10 mouse cellular contexts compared by ENCODE assay signal in genomic region chr9:108855335-108855734, GRCm38 (mm10). TPM values are rescaled to one million over a fixed set of nuclear protein-coding genes. Genes with fewer than 3 reads are reported as not detected.
DNase-seq lines count a peak whose midpoint lies in the region; ATAC-seq and TF ChIP-seq lines count a peak whose summit lies in the region.
"Had no signal": no experiment of that assay in that cellular context is flagged by ENCODE, and none has a peak within 500 bp of the region (broad histone marks: within the 10 kb centered on the region; RNA-seq: fewer than 3 reads in every experiment).

No protein-coding gene starts in this region.

- H3K9ac ChIP-seq in forebrain, postnatal 0 days: no peak overlapping the region
- no peak overlapping the region for H3K9ac ChIP-seq in liver, embryonic 16.5 days (ENCODE audit: low read depth, low read length)

- no peak for TF ChIP-seq CTCF in forebrain, postnatal 0 days (IDR thresholded peaks at IDR 0.05; ENCODE audit: low read depth)

- H3K4me2 ChIP-seq in forebrain, postnatal 0 days (ENCODE audit: low read depth): no peak overlapping the region
- H3K4me2 ChIP-seq in liver, embryonic 16.5 days (ENCODE audit: low read depth, low read length): no peak overlapping the region

- no peak overlapping the region for H3K27ac ChIP-seq in forebrain, embryonic 10.5 days
- no peak overlapping the region for H3K27ac ChIP-seq in forebrain, postnatal 0 days (ENCODE audit: low read depth, low read length)
- no peak overlapping the region for H3K27ac ChIP-seq in embryonic facial prominence, embryonic 10.5 days (replicated peaks)
- H3K27ac ChIP-seq in liver, embryonic 16.5 days (ENCODE audit: low read length): peak overlapping the region; percentile 80

- peaks cover 35% of the 10 kb centered on the region for H3K36me3 ChIP-seq in forebrain, embryonic 10.5 days (replicated peaks)
- H3K36me3 ChIP-seq in forebrain, postnatal 0 days (ENCODE audit: insufficient read depth): peaks cover 43% of the 10 kb centered on the region
- H3K36me3 ChIP-seq in embryonic facial prominence, embryonic 10.5 days (replicated peaks): peaks cover 42% of the 10 kb centered on the region
- no peaks in the 10 kb centered on the region for H3K36me3 ChIP-seq in liver, embryonic 16.5 days (ENCODE audit: control insufficient read depth, insufficient read depth)

- no peaks in the 10 kb centered on the region for H3K9me3 ChIP-seq in forebrain, embryonic 10.5 days
- H3K9me3 ChIP-seq in forebrain, postnatal 0 days (ENCODE audit: low read length): no peaks in the 10 kb centered on the region
- no peaks in the 10 kb centered on the region for H3K9me3 ChIP-seq in embryonic facial prominence, embryonic 10.5 days
- no peaks in the 10 kb centered on the region for H3K9me3 ChIP-seq in liver, embryonic 16.5 days (replicated peaks; ENCODE audit: control insufficient read depth, low read length)

- H3K4me3 ChIP-seq in forebrain, embryonic 10.5 days: peak overlapping the region; percentile 78
- H3K4me3 ChIP-seq in forebrain, postnatal 0 days (ENCODE audit: low read depth, low read length): no peak overlapping the region
- peak overlapping the region; percentile 82 for H3K4me3 ChIP-seq in embryonic facial prominence, embryonic 10.5 days
- H3K4me3 ChIP-seq in liver, embryonic 16.5 days (ENCODE audit: low read depth, low read length): no peak overlapping the region

- no peak for ATAC-seq in forebrain, postnatal 0 days
- ATAC-seq in liver, embryonic 16.5 days (ENCODE audit: low read depth): no peak

- DNase-seq in forebrain, embryonic 10.5 days (ENCODE audit: extremely low spot score, low spot score): no peak
- no peak for DNase-seq in forebrain, postnatal 0 days
- DNase-seq in embryonic facial prominence, embryonic 10.5 days (ENCODE audit: low spot score): no peak
- peak; percentile 35 for DNase-seq in kidney, adult 18-20 months
- no peak for DNase-seq in ovary, postnatal 14 days (ENCODE audit: low spot score)
- no peak for DNase-seq in adrenal gland, adult 8-10 months
- no peak for DNase-seq in thymus, postnatal 4 days
- DNase-seq: lung, postnatal 10 days; spleen, adult 18-20 months had no signal

- H3K27me3 ChIP-seq in forebrain, embryonic 10.5 days (ENCODE audit: poor library complexity, severe bottlenecking): peaks cover 18% of the 10 kb centered on the region
- H3K27me3 ChIP-seq in forebrain, postnatal 0 days (ENCODE audit: insufficient read depth, low read length): no peaks in the 10 kb centered on the region
- H3K27me3 ChIP-seq in embryonic facial prominence, embryonic 10.5 days (replicated peaks; ENCODE audit: low read depth, poor library complexity, severe bottlenecking): peaks cover 8% of the 10 kb centered on the region; the same call in 1 of the 2 replicates
- H3K27me3 ChIP-seq in liver, embryonic 16.5 days (ENCODE audit: control insufficient read depth, insufficient read depth, low read depth, low read length): no peaks in the 10 kb centered on the region

- WGBS in forebrain, embryonic 10.5 days: 56% methylated on average over 5 of the region's 5 CpGs
- 64% methylated on average over 5 of the region's 5 CpGs for WGBS in forebrain, postnatal 0 days
- 52% methylated on average over 5 of the region's 5 CpGs for WGBS in embryonic facial prominence, embryonic 10.5 days
- WGBS in liver, embryonic 16.5 days (ENCODE audit: insufficient replicate concordance): 63% methylated on average over 5 of the region's 5 CpGs

- peaks cover 36% of the 10 kb centered on the region for H3K4me1 ChIP-seq in forebrain, embryonic 10.5 days
- H3K4me1 ChIP-seq in forebrain, postnatal 0 days (ENCODE audit: insufficient read depth): 0 out of 2 replicates have a peak, but pooled peaks cover 3% of the 10 kb centered on the region
- H3K4me1 ChIP-seq in embryonic facial prominence, embryonic 10.5 days: peaks cover 33% of the 10 kb centered on the region
- peaks cover 15% of the 10 kb centered on the region for H3K4me1 ChIP-seq in liver, embryonic 16.5 days (ENCODE audit: control insufficient read depth, low read depth, low read length)

RNA-seq across cellular contexts. Expression of gene Slc26a6, which starts 2.3 kb away (rescaled TPM):
- 11.5 and 11.6 TPM in 2 replicates for polyA plus RNA-seq in forebrain, embryonic 10.5 days (2016; fragmentation: Nextera tagmentation; extraction: Ambion mirVana)
- 19.4 and 29.6 TPM in 2 replicates for total RNA-seq in forebrain, postnatal 0 days (2014; rRNA removed)
- polyA plus RNA-seq in forebrain, postnatal 0 days (2015; fragmentation: Nextera tagmentation; extraction: Ambion mirVana): 15.9 and 18.0 TPM in 2 replicates
- 13.3 and 14.0 TPM in 2 replicates for polyA plus RNA-seq in embryonic facial prominence, embryonic 10.5 days (2016; fragmentation: Nextera tagmentation; extraction: Ambion mirVana)
- 4.8 and 4.9 TPM in 2 replicates for polyA plus RNA-seq in liver, embryonic 16.5 days (2015; fragmentation: Nextera tagmentation; extraction: Ambion mirVana)
- total RNA-seq in adrenal gland, adult 8-10 months (2022): 10 to 100 TPM in 3 of 4 experiments, 1 to 10 TPM in 1; 8.4 to 14.4 (median 12.3) TPM

RNA-seq across cellular contexts. Expression of gene Celsr3, which starts 29.2 kb away (rescaled TPM):
- polyA plus RNA-seq in forebrain, embryonic 10.5 days (2016; fragmentation: Nextera tagmentation; extraction: Ambion mirVana): 1.5 and 2.1 TPM in 2 replicates
- 43.0 and 52.2 TPM in 2 replicates for total RNA-seq in forebrain, postnatal 0 days (2014; rRNA removed)
- polyA plus RNA-seq in forebrain, postnatal 0 days (2015; fragmentation: Nextera tagmentation; extraction: Ambion mirVana): 3.9 and 6.8 TPM in 2 replicates
- polyA plus RNA-seq in embryonic facial prominence, embryonic 10.5 days (2016; fragmentation: Nextera tagmentation; extraction: Ambion mirVana): 1.6 and 1.7 TPM in 2 replicates
- polyA plus RNA-seq in liver, embryonic 16.5 days (2015; fragmentation: Nextera tagmentation; extraction: Ambion mirVana): 0.16 and 0.22 TPM in 2 replicates
- 1 to 10 TPM; 3.0 to 8.6 (median 7.9) TPM for total RNA-seq in adrenal gland, adult 8-10 months (2022)

RNA-seq across cellular contexts. Expression of gene Nckipsd, which starts 47.2 kb away (rescaled TPM):
- 14.1 and 18.8 TPM in 2 replicates for polyA plus RNA-seq in forebrain, embryonic 10.5 days (2016; fragmentation: Nextera tagmentation; extraction: Ambion mirVana)
- total RNA-seq in forebrain, postnatal 0 days (2014; rRNA removed): 27.4 and 27.6 TPM in 2 replicates
- 18.6 and 24.5 TPM in 2 replicates for polyA plus RNA-seq in forebrain, postnatal 0 days (2015; fragmentation: Nextera tagmentation; extraction: Ambion mirVana)
- 14.8 and 15.0 TPM in 2 replicates for polyA plus RNA-seq in embryonic facial prominence, embryonic 10.5 days (2016; fragmentation: Nextera tagmentation; extraction: Ambion mirVana)
- polyA plus RNA-seq in liver, embryonic 16.5 days (2015; fragmentation: Nextera tagmentation; extraction: Ambion mirVana): 3.5 and 3.6 TPM in 2 replicates
- 10 to 100 TPM; 11.1 to 19.0 (median 17.0) TPM for total RNA-seq in adrenal gland, adult 8-10 months (2022)

RNA-seq across cellular contexts. Expression of gene Tmem89, which starts 59.1 kb away (rescaled TPM):
- not detected in 2 replicates for polyA plus RNA-seq in forebrain, embryonic 10.5 days (2016; fragmentation: Nextera tagmentation; extraction: Ambion mirVana)
- 0.23 and 0.24 TPM in 2 replicates for total RNA-seq in forebrain, postnatal 0 days (2014; rRNA removed)
- 0.20 and 0.33 TPM in 2 replicates for polyA plus RNA-seq in forebrain, postnatal 0 days (2015; fragmentation: Nextera tagmentation; extraction: Ambion mirVana)
- polyA plus RNA-seq in embryonic facial prominence, embryonic 10.5 days (2016; fragmentation: Nextera tagmentation; extraction: Ambion mirVana): not detected in 2 replicates
- polyA plus RNA-seq in liver, embryonic 16.5 days (2015; fragmentation: Nextera tagmentation; extraction: Ambion mirVana): not detected in 2 replicates
- total RNA-seq in adrenal gland, adult 8-10 months (2022): under 1 TPM in 1 of 4 experiments, not detected in 3; 0.59 TPM

Comparison
In these comparisons a context has a peak if more than half of its experiments do, and no peak if none do; other contexts are left out.
1. H3K4me3 ChIP-seq: peak in forebrain, embryonic 10.5 days (single experiment) and embryonic facial prominence, embryonic 10.5 days (single experiment); none in forebrain, postnatal 0 days (single experiment) and liver, embryonic 16.5 days (single experiment).